Mouse (Mus musculus) embryonic fibroblast, embryonic 13.5 days (primary cell): ENCODE results near the gene Hcn1. TPM values are rescaled to one million over a fixed set of nuclear protein-coding genes. Genes with fewer than 3 reads are reported as not detected.

Source experiments
- H3K27ac ChIP-seq: 2 replicates; pipeline ENCODE4 v1.5.1; 2012; ENCODE audit warnings: low read length, control low read depth, inconsistent platforms; ENCODE audit not compliant: insufficient read depth
- H3K4me1 ChIP-seq: 2 replicates; pipeline ENCODE4 v1.6.1; 2011; ENCODE audit warnings: low read length; ENCODE audit not compliant: control insufficient read depth, insufficient read depth
- H3K4me3 ChIP-seq: 2 replicates; pipeline ENCODE4 v1.5.1; 2011; ENCODE audit warnings: mild to moderate bottlenecking, control low read depth, low read length; ENCODE audit not compliant: insufficient read depth
- CTCF ChIP-seq: IDR thresholded peaks from 2 replicates; pipeline ENCODE4 v1.5.1; 2011; ENCODE audit warnings: mild to moderate bottlenecking, control low read depth, low read length, moderate library complexity, borderline replicate concordance; ENCODE audit not compliant: insufficient read depth
- POLR2A ChIP-seq: IDR thresholded peaks from 2 replicates; pipeline ENCODE4 v1.6.1; 2011; ENCODE audit warnings: low read depth, mild to moderate bottlenecking, control low read depth, low read length, moderate library complexity
- polyA plus RNA-seq: library from polyadenylated mRNA; stranded (reverse); fragments of >200 nt; gene quantifications from 2 replicates; pipeline ENCODE4 v1.2.4, GENCODE M21; 2011; ENCODE audit warnings: low read depth; ENCODE audit not compliant: missing spikeins, insufficient read length

The Hcn1 gene
- polyA plus RNA-seq, 1 experiment, result 1.6 TPM

- Histone ChIP-seq H3K4me3 (no peak overlapping the region), H3K27ac (no peak overlapping the region), H3K4me1 (no peaks in the 10 kb centered on the region)
- TF ChIP-seq CTCF, result no peak
- no peak for TF ChIP-seq POLR2A
Measured at GRCm38 (mm10) chr13:117745173-117745572, 143.1 kb downstream of the Hcn1 start.

GRCm38 (mm10) chr13:117765487-117765886, 163.4 kb downstream of the Hcn1 start:
- no peak for TF ChIP-seq CTCF
- no peak for TF ChIP-seq POLR2A
- Histone ChIP-seq H3K4me3 (no peak overlapping the region), H3K4me1 (no peaks in the 10 kb centered on the region), H3K27ac (no peak overlapping the region)

- TF ChIP-seq CTCF, result no peak
- no peak for TF ChIP-seq POLR2A
Measured at GRCm38 (mm10) chr13:117785376-117785775, 183.3 kb downstream of the Hcn1 start.

GRCm38 (mm10) chr13:117792861-117793260, 190.7 kb downstream of the Hcn1 start:
- H3K4me3 ChIP-seq, result no peak overlapping the region
- H3K4me1 ChIP-seq, result no peaks in the 10 kb centered on the region
- H3K27ac ChIP-seq, result no peak overlapping the region
- TF ChIP-seq CTCF (no peak), POLR2A (no peak)

More at GRCm38 (mm10) chr13:117785376-117785775, 183.3 kb downstream of the Hcn1 start:
- H3K27ac ChIP-seq, result no peak overlapping the region
- no peak overlapping the region for H3K4me3 ChIP-seq
- no peaks in the 10 kb centered on the region for H3K4me1 ChIP-seq

DNA sequence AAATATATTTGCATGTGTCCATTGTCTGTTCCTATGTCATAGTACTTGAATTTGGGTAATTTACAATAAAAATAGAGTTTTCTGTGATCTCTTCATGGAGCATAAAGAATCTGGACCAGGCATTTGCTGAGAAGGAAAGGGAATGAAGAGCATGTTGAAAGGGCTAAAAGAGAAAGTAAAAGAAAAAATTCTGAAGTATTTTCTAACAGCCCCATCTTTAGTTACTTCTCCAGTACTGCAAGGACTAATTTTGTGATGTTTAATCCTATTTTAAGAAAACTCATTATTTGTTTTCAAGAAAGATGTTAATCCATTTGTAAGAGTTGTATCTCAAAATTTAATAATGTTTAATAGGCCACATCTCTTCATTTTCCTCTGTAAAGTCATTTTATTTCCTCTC, 198.9 kb downstream of the Hcn1 start:
- H3K4me1 ChIP-seq, result no peaks in the 10 kb centered on the region; the same call in 1 of the 2 replicates
- H3K4me3 ChIP-seq, result no peak overlapping the region
- TF ChIP-seq CTCF, result no peak
- no peak for TF ChIP-seq POLR2A
- H3K27ac ChIP-seq, result no peak overlapping the region

GRCm38 (mm10) chr13:117827628-117828027, 225.5 kb downstream of the Hcn1 start:
- no peak for TF ChIP-seq POLR2A
- no peak for TF ChIP-seq CTCF
- Histone ChIP-seq H3K4me3 (no peak overlapping the region), H3K4me1 (no peaks in the 10 kb centered on the region), H3K27ac (no peak overlapping the region)

GRCm38 (mm10) chr13:117836658-117837057, 234.5 kb downstream of the Hcn1 start:
- Histone ChIP-seq H3K4me1 (no peaks in the 10 kb centered on the region), H3K27ac (no peak overlapping the region), H3K4me3 (no peak overlapping the region)
- TF ChIP-seq CTCF (no peak), POLR2A (no peak)

- TF ChIP-seq POLR2A, result no peak
- no peak for TF ChIP-seq CTCF
- no peaks in the 10 kb centered on the region for H3K4me1 ChIP-seq
- no peak overlapping the region for H3K4me3 ChIP-seq
- H3K27ac ChIP-seq, result no peak overlapping the region
Measured at GRCm38 (mm10) chr13:117838264-117838663, 236.1 kb downstream of the Hcn1 start.

DNA sequence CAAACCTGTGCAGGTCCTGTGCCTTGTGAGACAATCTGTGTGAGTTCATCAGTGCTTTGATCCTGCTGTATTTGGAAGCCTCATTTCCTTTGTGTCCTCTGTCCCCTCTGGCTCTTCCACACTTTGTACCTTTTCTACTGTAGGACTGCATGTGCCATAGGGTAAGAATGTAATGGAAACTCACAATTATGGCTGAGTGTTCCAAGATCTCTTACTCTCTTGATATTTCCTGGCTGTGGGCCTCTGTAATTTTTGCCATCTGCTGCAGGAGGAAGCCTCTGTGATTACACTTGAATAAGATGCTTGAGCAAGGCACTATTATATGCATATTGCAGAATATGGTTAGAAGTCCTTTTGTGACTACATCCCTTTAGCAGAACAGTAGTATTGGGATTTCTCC, 240.2 kb downstream of the Hcn1 start:
- no peak overlapping the region for H3K27ac ChIP-seq
- no peak overlapping the region for H3K4me3 ChIP-seq
- TF ChIP-seq CTCF, result no peak
- no peak for TF ChIP-seq POLR2A
- no peaks in the 10 kb centered on the region for H3K4me1 ChIP-seq

- TF ChIP-seq CTCF, result no peak
- no peak for TF ChIP-seq POLR2A
Measured at GRCm38 (mm10) chr13:117847290-117847689, 245.2 kb downstream of the Hcn1 start.

DNA sequence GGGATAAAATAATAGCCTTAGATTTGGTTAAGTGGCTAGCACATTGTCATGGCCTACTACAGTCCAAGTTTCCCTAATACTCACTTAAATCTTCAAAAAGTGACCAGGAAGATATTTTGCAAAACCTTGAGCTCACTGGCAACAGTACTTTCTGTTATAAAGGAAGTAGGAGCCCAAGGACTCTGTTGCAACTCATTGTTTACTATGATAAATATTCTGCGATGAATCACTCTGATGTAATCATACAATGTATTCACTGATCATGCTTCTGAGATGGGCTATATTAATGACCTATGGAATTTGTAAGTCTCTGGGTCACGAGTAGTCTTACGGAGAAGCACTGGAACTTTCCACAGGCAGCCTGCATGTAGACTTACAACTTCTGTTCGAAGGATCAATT, 246.6 kb downstream of the Hcn1 start:
- TF ChIP-seq CTCF (no peak), POLR2A (no peak)
- no peak overlapping the region for H3K27ac ChIP-seq
- H3K4me1 ChIP-seq, result no peaks in the 10 kb centered on the region
- no peak overlapping the region for H3K4me3 ChIP-seq

More at GRCm38 (mm10) chr13:117847290-117847689, 245.2 kb downstream of the Hcn1 start:
- Histone ChIP-seq H3K27ac (no peak overlapping the region), H3K4me3 (no peak overlapping the region), H3K4me1 (no peaks in the 10 kb centered on the region)
